Mouse (Mus musculus): ENCODE results near the gene Tmem104. TPM values are rescaled to one million over a fixed set of nuclear protein-coding genes. Genes with fewer than 3 reads are reported as not detected.

The Tmem104 gene
- polyA plus RNA-seq, 1 experiment from 2014 or later = 9.3 TPM

DNA sequence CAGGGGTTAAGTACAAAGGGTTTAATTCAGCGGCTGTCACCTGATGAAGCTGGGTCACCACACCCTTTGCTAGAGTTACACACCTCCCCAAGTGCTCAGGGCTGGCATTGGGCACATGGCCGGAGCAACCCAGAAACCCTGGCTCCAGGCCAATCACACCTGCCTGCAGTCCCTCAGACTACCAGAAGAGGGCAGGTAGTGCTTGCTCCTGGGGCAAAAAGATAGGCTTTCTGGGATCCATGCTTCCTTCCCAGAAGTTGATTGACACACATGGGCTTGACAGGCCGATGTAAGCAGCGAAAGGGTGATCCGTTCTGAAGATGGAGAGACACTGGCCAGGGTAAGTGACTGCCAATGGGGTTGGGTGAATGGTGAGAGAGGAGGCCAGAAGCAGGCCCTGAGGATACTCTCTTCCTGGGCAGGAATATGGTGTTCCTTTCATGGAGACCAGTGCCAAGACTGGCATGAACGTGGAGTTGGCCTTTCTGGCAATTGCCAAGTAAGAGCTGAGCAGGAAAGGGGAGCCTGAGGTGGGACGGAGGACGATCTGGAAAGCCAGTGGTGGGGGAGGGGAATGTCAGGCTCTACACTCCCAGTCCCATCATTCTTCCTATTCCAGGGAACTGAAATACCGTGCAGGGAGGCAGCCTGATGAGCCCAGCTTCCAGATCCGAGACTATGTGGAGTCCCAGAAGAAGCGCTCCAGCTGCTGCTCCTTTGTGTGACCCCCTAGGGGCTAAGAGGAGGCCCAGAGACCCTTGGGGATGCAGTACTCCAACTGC, 27.1 kb upstream of the Tmem104 start:
- H3K4me3 ChIP-seq (replicated peaks) = no peak overlapping the region
- no peak overlapping the region for H3K4me2 ChIP-seq
- no peak for ATAC-seq (ENCODE audit: insufficient read depth, low FRiP score, low read depth)
- WGBS = 52% methylated on average over 11 of the region's 11 CpGs
- no peaks in the 10 kb centered on the region for H3K36me3 ChIP-seq
- H3K4me1 ChIP-seq = peaks cover 46% of the 10 kb centered on the region
- no peaks in the 10 kb centered on the region for H3K27me3 ChIP-seq (replicated peaks)
- no peak overlapping the region for H3K9ac ChIP-seq
- H3K27ac ChIP-seq = no peak overlapping the region
- H3K9me3 ChIP-seq = no peaks in the 10 kb centered on the region

DNA sequence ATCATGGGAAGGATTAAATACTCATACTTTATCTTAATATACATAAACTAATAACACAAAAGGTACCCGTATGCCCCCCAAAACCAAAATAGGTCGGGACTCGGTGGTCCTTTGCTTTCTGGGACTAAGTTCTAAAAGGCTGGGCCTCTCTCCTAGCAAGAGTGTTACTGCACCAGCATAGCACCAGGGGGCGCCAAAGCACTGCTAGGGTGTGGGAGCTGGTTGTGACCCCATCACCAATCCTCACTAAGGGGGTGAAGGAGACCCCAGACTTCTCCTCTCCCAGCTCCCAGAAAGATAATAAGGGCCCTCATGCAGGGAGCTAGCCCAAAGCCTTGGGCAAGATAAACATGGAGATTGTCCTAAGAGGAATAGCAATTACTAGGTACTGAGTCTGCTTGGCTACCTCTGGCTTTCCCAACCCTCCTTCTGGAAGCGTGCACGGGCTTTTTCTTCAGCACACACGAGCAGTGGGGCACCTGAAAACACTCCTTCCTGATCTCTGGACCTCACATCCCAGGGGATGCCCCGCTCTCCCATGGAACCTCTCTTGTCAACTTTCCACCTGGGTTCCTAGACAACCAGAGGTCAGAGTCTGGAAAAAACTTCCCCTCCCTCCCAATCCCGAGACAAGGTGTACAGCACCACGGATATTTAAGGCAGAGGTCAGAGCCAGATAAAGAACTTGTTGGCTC, 26.3 kb upstream of the Tmem104 start:
- Histone ChIP-seq H3K4me1 (peaks cover 53% of the 10 kb centered on the region), H3K4me2 (peak overlapping the region; percentile 23), H3K9ac (no peak overlapping the region), H3K36me3 (no peaks in the 10 kb centered on the region), H3K9me3 (no peaks in the 10 kb centered on the region), H3K4me3 (replicated peaks) (no peak overlapping the region), H3K27me3 (replicated peaks) (no peaks in the 10 kb centered on the region), H3K27ac (peak overlapping the region; percentile 84; the same call in 1 of the 2 replicates)
- WGBS = 33% methylated on average over 10 of the region's 10 CpGs
- no peak for ATAC-seq (ENCODE audit: insufficient read depth, low FRiP score, low read depth)

DNA sequence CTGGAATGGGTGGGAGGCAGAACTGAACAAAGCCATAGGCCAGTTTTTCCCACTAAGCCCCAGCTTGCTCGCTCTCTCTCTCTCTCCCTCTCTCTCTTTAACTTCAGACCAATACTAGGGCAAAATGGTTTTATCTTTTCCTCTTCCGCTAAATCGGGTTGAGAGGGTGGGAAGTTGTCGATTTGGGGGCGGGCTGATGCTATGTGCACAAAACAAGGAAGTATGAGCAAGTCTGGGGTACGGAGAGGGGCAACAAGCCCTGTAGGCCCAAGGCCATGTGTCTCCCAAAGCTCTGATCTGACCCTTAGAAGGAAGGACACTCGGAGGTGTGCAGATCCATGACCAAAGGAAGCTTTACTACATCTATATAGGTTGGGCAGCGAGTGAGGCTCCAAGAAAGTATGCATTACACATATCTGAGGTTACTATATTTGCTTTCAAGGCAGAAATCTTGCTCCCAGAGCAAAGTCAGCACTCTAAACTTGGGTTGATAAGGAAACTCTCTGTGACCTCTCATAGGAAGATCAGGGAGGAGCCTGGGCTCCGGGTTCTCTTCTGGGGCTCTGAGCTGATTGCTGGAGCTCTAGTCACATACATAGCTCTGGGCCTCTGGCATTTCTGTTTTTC, 25.6 kb upstream of the Tmem104 start:
- Histone ChIP-seq H3K9me3 (no peaks in the 10 kb centered on the region), H3K27ac (peak overlapping the region; percentile 84), H3K4me2 (peak overlapping the region; percentile 91), H3K36me3 (no peaks in the 10 kb centered on the region), H3K9ac (no peak overlapping the region), H3K4me3 (replicated peaks) (no peak overlapping the region), H3K4me1 (peaks cover 53% of the 10 kb centered on the region), H3K27me3 (replicated peaks) (no peaks in the 10 kb centered on the region)
- no peak for ATAC-seq (ENCODE audit: insufficient read depth, low FRiP score, low read depth)
- 58% methylated on average over 9 of the region's 9 CpGs for WGBS

DNA sequence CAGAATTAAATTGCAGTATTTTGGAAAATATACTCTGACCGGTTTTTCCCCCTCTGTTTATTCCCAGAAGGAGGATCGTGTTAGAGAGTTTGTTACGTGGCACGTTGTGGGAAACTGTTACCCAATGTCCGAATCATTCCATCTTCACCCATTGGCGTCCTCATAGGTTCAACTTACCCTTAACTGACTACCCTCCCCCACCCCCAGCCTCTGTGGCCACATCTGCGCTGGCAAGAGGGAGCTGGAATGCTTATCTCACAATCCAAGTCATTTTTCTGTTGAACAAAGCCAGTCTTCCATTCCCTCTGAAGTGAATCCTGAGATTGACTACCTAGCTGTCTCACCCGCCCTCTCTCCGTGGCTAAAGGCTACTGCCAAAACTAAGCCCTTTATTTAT, 25.1 kb upstream of the Tmem104 start:
- Histone ChIP-seq H3K4me2 (peak overlapping the region; percentile 91), H3K27ac (peak overlapping the region; percentile 84), H3K9ac (no peak overlapping the region), H3K4me1 (peaks cover 53% of the 10 kb centered on the region), H3K4me3 (replicated peaks) (peak overlapping the region; percentile 70; the same call in 1 of the 2 replicates), H3K27me3 (replicated peaks) (no peaks in the 10 kb centered on the region), H3K9me3 (no peaks in the 10 kb centered on the region), H3K36me3 (no peaks in the 10 kb centered on the region)
- no peak for ATAC-seq (ENCODE audit: insufficient read depth, low FRiP score, low read depth)
- 23% methylated on average over 9 of the region's 9 CpGs for WGBS

DNA sequence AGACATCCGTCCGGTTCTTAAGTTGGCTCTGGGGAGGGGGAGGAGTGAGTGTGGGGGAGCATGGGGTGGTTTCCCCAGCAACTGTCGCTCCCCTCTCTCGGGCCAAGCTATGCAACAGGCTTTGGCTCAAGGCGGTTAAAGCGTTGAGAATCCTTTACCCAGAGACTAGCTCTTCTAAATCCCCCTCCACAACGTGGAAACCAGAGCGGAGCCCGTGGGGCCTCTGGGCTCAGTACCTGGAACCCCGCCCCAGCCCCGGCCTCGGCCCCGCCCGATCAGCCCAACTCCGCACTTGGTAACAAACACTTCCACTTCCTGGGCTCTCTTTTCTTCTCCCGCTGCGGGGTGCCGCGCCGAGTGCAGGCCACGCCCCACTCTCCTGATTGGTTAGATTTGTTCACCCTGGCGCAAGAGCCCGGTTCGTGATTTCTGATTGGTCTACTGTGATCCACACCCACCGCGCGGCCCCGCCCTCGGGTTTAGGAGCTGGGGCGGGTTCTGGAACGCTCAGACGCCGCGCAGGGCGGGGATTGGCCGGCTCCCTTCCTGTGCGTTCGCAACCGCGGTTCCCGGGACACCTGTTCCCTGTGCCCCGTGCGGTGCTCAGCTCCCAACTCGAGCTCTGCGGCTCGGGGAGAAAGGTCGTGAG, 24.3 kb upstream of the Tmem104 start, which contains the start of gene Slc9a3r1:
Gene Slc9a3r1 (plus strand): TSS at position 510 of the 649 bp plus-strand sequence.
- Histone ChIP-seq H3K4me2 (peak within 1 kb of the TSS; percentile 91), H3K9me3 (no peaks in the 10 kb centered on the region), H3K36me3 (no peaks in the 10 kb centered on the region), H3K4me1 (peaks cover 46% of the 10 kb centered on the region), H3K27ac (peak within 1 kb of the TSS; percentile 84), H3K9ac (peak within 1 kb of the TSS; percentile 65), H3K27me3 (replicated peaks) (no peaks in the 10 kb centered on the region), H3K4me3 (replicated peaks) (peak within 1 kb of the TSS; percentile 70)
- peak; percentile 94 for ATAC-seq (ENCODE audit: insufficient read depth, low FRiP score, low read depth)
- WGBS = under 1% methylated on average over 47 of the region's 47 CpGs

DNA sequence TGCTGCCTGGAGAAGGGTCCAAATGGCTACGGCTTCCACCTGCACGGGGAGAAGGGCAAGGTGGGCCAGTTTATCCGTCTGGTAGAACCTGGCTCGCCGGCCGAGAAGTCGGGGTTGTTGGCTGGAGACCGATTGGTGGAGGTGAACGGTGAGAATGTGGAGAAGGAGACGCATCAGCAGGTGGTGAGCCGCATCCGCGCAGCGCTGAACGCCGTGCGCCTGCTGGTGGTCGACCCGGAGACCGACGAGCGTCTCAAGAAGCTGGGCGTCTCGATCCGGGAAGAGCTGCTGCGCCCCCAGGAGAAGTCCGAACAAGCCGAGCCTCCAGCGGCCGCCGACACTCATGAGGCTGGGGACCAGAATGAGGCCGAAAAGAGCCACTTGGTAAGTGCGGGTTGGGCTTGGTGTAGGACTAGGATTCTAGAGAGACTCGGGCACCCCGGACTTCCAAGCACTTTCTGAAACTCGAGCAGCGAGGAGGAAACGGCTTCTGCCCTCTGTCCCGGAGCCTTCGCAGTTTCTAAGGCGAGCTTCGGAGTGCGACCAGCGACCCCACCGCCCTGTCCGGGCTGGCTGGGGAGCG, 23.6 kb upstream of the Tmem104 start:
- Histone ChIP-seq H3K4me1 (peaks cover 40% of the 10 kb centered on the region), H3K4me2 (peak overlapping the region; percentile 91), H3K27ac (peak overlapping the region; percentile 75), H3K4me3 (replicated peaks) (peak overlapping the region; percentile 70), H3K27me3 (replicated peaks) (no peaks in the 10 kb centered on the region), H3K9me3 (no peaks in the 10 kb centered on the region), H3K9ac (peak overlapping the region; percentile 65), H3K36me3 (no peaks in the 10 kb centered on the region)
- ATAC-seq (ENCODE audit: insufficient read depth, low FRiP score, low read depth) = no peak
- WGBS = under 1% methylated on average over 47 of the region's 47 CpGs

DNA sequence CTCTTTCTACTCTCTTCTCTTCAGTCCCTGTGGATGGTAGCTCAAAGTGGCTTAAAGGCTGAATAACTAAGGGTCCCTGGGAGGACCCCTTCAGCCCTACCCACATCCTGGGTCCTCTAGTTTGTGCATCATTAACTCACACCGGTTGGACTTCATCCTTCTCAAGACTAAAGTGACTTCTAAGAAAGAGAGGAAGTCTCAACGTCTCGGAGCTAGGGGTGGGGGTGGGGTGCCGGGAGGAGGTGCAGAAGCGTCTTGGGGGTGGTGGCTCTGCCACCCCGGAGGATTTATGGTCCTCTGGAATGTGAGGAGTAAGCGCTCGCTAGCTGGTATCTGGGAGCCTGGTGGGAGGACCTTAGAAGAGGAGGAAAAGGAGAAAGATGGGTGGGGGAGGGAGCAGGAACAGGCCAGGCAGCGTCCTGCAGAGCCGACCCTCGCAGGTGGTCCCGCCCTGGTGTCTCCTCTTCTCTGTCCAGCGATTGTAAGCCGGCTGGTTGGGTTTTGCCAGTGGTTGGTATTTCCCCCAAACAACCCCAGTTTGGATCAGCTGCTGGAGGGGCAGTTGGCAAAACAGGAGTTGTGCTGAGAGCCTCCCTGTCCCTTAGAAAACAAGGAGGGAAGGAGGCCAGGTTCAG, 22.8 kb upstream of the Tmem104 start:
- 0% methylated on average over 14 of the region's 14 CpGs for WGBS
- ATAC-seq (ENCODE audit: insufficient read depth, low FRiP score, low read depth) = no peak

DNA sequence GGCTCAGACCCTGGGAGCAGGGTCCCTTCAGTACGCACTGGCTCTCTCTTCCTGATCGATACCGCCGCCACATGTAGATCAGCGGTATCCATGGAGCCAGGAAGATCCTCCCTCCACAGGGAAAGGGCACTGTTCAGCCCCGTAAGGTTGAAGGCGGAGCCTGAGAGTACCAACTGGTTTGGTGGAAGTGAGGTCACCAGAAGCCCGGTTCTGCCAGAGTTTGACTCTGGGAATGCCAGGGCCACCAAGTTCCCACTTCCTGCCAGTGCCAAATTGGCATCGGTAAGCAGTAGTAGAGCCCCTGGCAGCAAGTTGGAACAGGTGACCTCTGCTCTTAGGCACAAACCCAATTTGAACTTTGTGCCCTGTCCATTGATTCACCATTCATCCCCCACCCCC, 22.3 kb upstream of the Tmem104 start:
- WGBS = 4% methylated on average over 9 of the region's 9 CpGs
- no peak for ATAC-seq (ENCODE audit: insufficient read depth, low FRiP score, low read depth)
- H3K36me3 ChIP-seq = no peaks in the 10 kb centered on the region

More for the DNA sequence above, 22.8 kb upstream of the Tmem104 start:
- no peaks in the 10 kb centered on the region for H3K9me3 ChIP-seq
- no peaks in the 10 kb centered on the region for H3K36me3 ChIP-seq
- peak overlapping the region; percentile 91 for H3K4me2 ChIP-seq
- peaks cover 40% of the 10 kb centered on the region for H3K4me1 ChIP-seq
- H3K27ac ChIP-seq = peak overlapping the region; percentile 52; the same call in 1 of the 2 replicates
- no peaks in the 10 kb centered on the region for H3K27me3 ChIP-seq (replicated peaks)
- peak overlapping the region; percentile 65 for H3K9ac ChIP-seq
- H3K4me3 ChIP-seq (replicated peaks) = peak overlapping the region; percentile 70

DNA sequence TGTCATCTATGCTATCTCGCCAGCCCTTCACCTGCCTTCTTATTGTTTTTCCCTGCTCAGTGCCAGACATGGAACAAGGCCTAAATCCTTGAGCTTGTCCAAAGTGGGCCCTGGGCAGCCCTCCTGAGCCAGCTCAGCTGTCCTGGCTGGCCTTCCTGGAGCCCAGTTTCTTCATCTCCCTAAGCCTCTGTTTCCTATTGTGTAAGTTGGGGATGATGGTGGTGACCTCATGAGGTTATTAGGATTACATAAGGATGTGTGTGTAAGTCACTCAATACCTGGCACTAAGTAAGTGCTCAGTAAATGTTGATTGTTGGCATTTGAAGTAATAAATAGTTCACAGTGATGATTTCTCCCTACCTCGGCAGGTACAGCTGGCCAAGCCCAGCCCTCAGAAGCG, 20.5 kb upstream of the Tmem104 start:
- no peak overlapping the region for H3K9ac ChIP-seq
- H3K27me3 ChIP-seq (replicated peaks) = no peaks in the 10 kb centered on the region
- no peaks in the 10 kb centered on the region for H3K9me3 ChIP-seq
- ATAC-seq (ENCODE audit: insufficient read depth, low FRiP score, low read depth) = no peak
- peaks cover 36% of the 10 kb centered on the region for H3K4me1 ChIP-seq
- no peaks in the 10 kb centered on the region for H3K36me3 ChIP-seq
- no peak overlapping the region for H3K27ac ChIP-seq
- 76% methylated on average over 3 of the region's 3 CpGs for WGBS
- no peak overlapping the region for H3K4me3 ChIP-seq (replicated peaks)
- no peak overlapping the region for H3K4me2 ChIP-seq

More for the DNA sequence above, 22.3 kb upstream of the Tmem104 start:
- no peaks in the 10 kb centered on the region for H3K9me3 ChIP-seq
- H3K27ac ChIP-seq = peak overlapping the region; percentile 52; the same call in 1 of the 2 replicates
- H3K27me3 ChIP-seq (replicated peaks) = no peaks in the 10 kb centered on the region
- H3K4me2 ChIP-seq = peak overlapping the region; percentile 91
- no peak overlapping the region for H3K9ac ChIP-seq
- H3K4me1 ChIP-seq = peaks cover 40% of the 10 kb centered on the region
- H3K4me3 ChIP-seq (replicated peaks) = peak overlapping the region; percentile 70

DNA sequence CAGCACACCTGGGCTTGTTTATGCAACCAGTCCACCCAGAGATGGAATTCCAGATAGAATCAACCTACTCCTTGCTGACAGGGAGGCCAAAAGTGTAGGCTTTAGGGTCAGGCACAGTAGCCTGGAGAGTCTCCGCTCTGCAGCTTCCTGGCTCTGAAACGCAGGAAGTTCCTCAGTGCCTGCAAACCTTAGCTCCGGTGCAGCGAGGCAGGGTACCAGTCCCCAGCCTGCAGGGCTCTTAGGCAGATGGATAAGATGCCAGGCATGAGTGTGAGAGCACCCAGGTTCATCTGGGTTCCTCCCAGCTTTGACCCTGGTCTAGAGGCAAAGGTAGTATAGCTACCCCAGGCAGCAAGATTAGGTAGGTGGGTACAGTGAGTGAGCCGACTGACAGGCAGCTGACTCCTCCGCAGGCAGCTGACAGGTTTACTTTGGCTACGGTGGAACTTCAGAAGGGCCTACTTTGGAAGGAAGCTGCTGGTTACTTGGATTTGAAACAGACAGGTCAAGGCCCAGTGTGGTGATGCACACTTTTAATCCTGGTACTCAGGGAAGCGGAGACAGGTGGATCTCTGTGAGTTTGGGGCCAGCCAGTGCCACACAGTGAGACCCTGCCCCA, 19.5 kb upstream of the Tmem104 start:
- 68% methylated on average over 8 of the region's 8 CpGs for WGBS
- Histone ChIP-seq H3K36me3 (no peaks in the 10 kb centered on the region), H3K4me3 (replicated peaks) (no peak overlapping the region), H3K27me3 (replicated peaks) (no peaks in the 10 kb centered on the region), H3K27ac (no peak overlapping the region), H3K4me1 (peaks cover 36% of the 10 kb centered on the region), H3K9me3 (no peaks in the 10 kb centered on the region), H3K4me2 (no peak overlapping the region), H3K9ac (no peak overlapping the region)
- ATAC-seq (ENCODE audit: insufficient read depth, low FRiP score, low read depth) = no peak

Measured in stomach, embryonic 15.5 days (tissue).